Mouse (Mus musculus): ENCODE measurements around the gene Anks1b.

DNA sequence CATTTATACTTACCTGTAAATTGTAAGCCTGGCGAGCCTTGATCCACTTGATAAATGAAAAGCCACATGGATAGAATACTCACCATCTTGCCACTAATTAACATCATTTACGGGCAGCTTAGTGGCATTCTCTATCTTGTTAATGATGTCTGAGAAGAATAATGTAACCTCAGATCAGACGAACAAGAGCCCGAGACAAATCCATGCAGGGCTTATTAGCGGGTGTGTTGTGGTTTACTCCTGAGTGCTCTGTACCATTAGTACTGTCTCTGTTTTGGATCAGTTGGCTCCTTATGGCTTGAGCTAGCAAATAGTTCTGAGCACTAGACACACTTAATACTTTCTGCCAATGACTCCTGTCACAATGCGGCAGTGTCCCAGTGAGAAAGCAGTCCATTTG, 220.6 kb downstream of the Anks1b start:
- TF ChIP-seq CTCF (IDR thresholded peaks at IDR 0.05; ENCODE audit: control insufficient read depth, insufficient read depth, insufficient replicate concordance, low read depth, low read length) (no peak), POLR2A (IDR thresholded peaks at IDR 0.05; ENCODE audit: control insufficient read depth, low read depth, low read length) (no peak)

Measured in testis, adult 2 months (tissue).